Mouse (Mus musculus) intestine, postnatal 0 days (tissue): ENCODE data around the gene Rab3gap1. TPM values are rescaled to one million over a fixed set of nuclear protein-coding genes. Genes with fewer than 3 reads are reported as not detected.

Experiments
- ATAC-seq: fragments of 200-750 bp; cut with Nextera tagmentation; 2 replicates; pipeline ENCODE4 v1.8.0; 2017; ENCODE audit warnings: mild to moderate bottlenecking, moderate TSS enrichment, moderate library complexity
- H3K27ac ChIP-seq: fragments of 300-500 bp; sonication (generic); 2 replicates; pipeline ENCODE4 v1.5.1; 2014; ENCODE audit warnings: mild to moderate bottlenecking, low read depth, low read length, moderate library complexity
- H3K27me3 ChIP-seq: fragments of 300-500 bp; sonication (generic); replicated peaks from 2 replicates; pipeline ENCODE4 v1.6.1; 2014; ENCODE audit warnings: low read length, mixed read lengths; ENCODE audit not compliant: control insufficient read depth, insufficient read depth
- H3K36me3 ChIP-seq: fragments of 300-500 bp; sonication (generic); 2 replicates; pipeline ENCODE4 v1.6.1; 2014; ENCODE audit warnings: mild to moderate bottlenecking, moderate library complexity; ENCODE audit not compliant: control insufficient read depth, insufficient read depth
- H3K4me1 ChIP-seq: fragments of 300-500 bp; sonication (generic); replicated peaks from 2 replicates; pipeline ENCODE4 v1.6.1; 2014; ENCODE audit warnings: antibody characterized with exemption, low read length, mixed read lengths; ENCODE audit not compliant: control insufficient read depth, insufficient read depth
- H3K4me2 ChIP-seq: fragments of 300-500 bp; sonication (generic); replicated peaks from 2 replicates; pipeline ENCODE4 v1.6.1; 2014; ENCODE audit warnings: low read depth, mild to moderate bottlenecking, moderate library complexity
- H3K4me3 ChIP-seq: fragments of 300-500 bp; sonication (generic); 2 replicates; pipeline ENCODE4 v1.5.1; 2014; ENCODE audit warnings: low read depth, low read length
- H3K9ac ChIP-seq: fragments of 300-500 bp; sonication (generic); 2 replicates; pipeline ENCODE4 v1.6.1; 2014; ENCODE audit warnings: mild to moderate bottlenecking, low read depth, low read length
- H3K9me3 ChIP-seq: fragments of 300-500 bp; sonication (generic); 2 replicates; pipeline ENCODE4 v1.6.1; 2016; ENCODE audit warnings: mixed run types; ENCODE audit not compliant: control insufficient read depth
- CTCF ChIP-seq: sonication (generic); IDR thresholded peaks from 2 replicates; pipeline ENCODE4 v1.5.1; 2016; ENCODE audit warnings: low read depth, mild to moderate bottlenecking, control low read depth, antibody characterized with exemption, moderate library complexity
- whole genome bisulfite sequencing: fragments of 180-500 bp; shearing (Covaris S2); extraction: QIAGEN DNeasy Blood & Tissue Kit; methylation state at CpG from one replicate; pipeline ENCODE4 v1.1.7; 2014; 5-methylcytosine and 5-hydroxymethylcytosine counted together
- polyA plus RNA-seq: library from polyadenylated mRNA; unstranded; fragments of >200 nt; fragmentation: Nextera tagmentation; extraction: Ambion mirVana; gene quantifications from 2 replicates; pipeline ENCODE4 v1.2.1, GENCODE M21; 2015

The Rab3gap1 gene
- polyA plus RNA-seq, 1 experiment from 2014 or later = 13.0 TPM

GRCm38 (mm10) chr1:127838602-127839001 is 30.0 kb upstream of the Rab3gap1 start:
- TF ChIP-seq CTCF = no peak
- no peak for ATAC-seq
- Histone ChIP-seq H3K4me3 (no peak overlapping the region), H3K9me3 (no peaks in the 10 kb centered on the region), H3K27me3 (no peaks in the 10 kb centered on the region), H3K9ac (no peak overlapping the region), H3K36me3 (no peaks in the 10 kb centered on the region), H3K27ac (no peak overlapping the region), H3K4me2 (no peak overlapping the region), H3K4me1 (no peaks in the 10 kb centered on the region)
- 51% methylated on average over 1 of the region's 1 CpGs for WGBS

GRCm38 (mm10) chr1:127845472-127845871 is 23.1 kb upstream of the Rab3gap1 start:
- Histone ChIP-seq H3K27ac (no peak overlapping the region), H3K9ac (no peak overlapping the region), H3K27me3 (no peaks in the 10 kb centered on the region), H3K4me3 (no peak overlapping the region), H3K4me1 (no peaks in the 10 kb centered on the region), H3K36me3 (no peaks in the 10 kb centered on the region), H3K4me2 (no peak overlapping the region), H3K9me3 (no peaks in the 10 kb centered on the region)
- no peak for TF ChIP-seq CTCF
- no peak for ATAC-seq
- WGBS = 83% methylated on average over 5 of the region's 5 CpGs

GRCm38 (mm10) chr1:127850075-127850610 is 18.4 kb upstream of the Rab3gap1 start:
- 0 out of 2 replicates have a peak, but pooled peaks cover 6% of the 10 kb centered on the region for H3K9me3 ChIP-seq
- TF ChIP-seq CTCF = no peak
- H3K36me3 ChIP-seq = no peaks in the 10 kb centered on the region
- no peak overlapping the region for H3K27ac ChIP-seq
- H3K9ac ChIP-seq = no peak overlapping the region
- H3K27me3 ChIP-seq = no peaks in the 10 kb centered on the region
- H3K4me2 ChIP-seq = no peak overlapping the region
- no peak for ATAC-seq
- H3K4me3 ChIP-seq = no peak overlapping the region
- H3K4me1 ChIP-seq = no peaks in the 10 kb centered on the region
- 74% methylated on average over 7 of the region's 7 CpGs for WGBS

- no peak within 1 kb of the TSS for H3K27ac ChIP-seq
- TF ChIP-seq CTCF = no peak
- H3K27me3 ChIP-seq = no peaks in the 10 kb centered on the region
- no peaks in the 10 kb centered on the region for H3K4me1 ChIP-seq
- H3K4me3 ChIP-seq = no peak within 1 kb of the TSS
- no peak for ATAC-seq
- H3K9me3 ChIP-seq = 0 out of 2 replicates have a peak, but pooled peaks cover 6% of the 10 kb centered on the region
- 73% methylated on average over 14 of the region's 14 CpGs for WGBS
- H3K9ac ChIP-seq = no peak within 1 kb of the TSS
- no peaks in the 10 kb centered on the region for H3K36me3 ChIP-seq
- no peak within 1 kb of the TSS for H3K4me2 ChIP-seq
Measured at GRCm38 (mm10) chr1:127854486-127855222, 13.9 kb upstream of the Rab3gap1 start, which contains the start of gene Map3k19. TSS of gene Map3k19 (minus strand) at chr1:127855031.

GRCm38 (mm10) chr1:127858945-127859648 is 9.5 kb upstream of the Rab3gap1 start:
- WGBS = 84% methylated on average over 9 of the region's 9 CpGs
- no peak for ATAC-seq
- Histone ChIP-seq H3K9ac (no peak overlapping the region), H3K4me3 (no peak overlapping the region), H3K4me2 (no peak overlapping the region), H3K4me1 (no peaks in the 10 kb centered on the region), H3K36me3 (no peaks in the 10 kb centered on the region), H3K9me3 (no peaks in the 10 kb centered on the region), H3K27me3 (no peaks in the 10 kb centered on the region), H3K27ac (no peak overlapping the region)
- TF ChIP-seq CTCF = no peak

GRCm38 (mm10) chr1:127859799-127860400 is 8.7 kb upstream of the Rab3gap1 start:
- Histone ChIP-seq H3K27ac (no peak overlapping the region), H3K9ac (no peak overlapping the region), H3K9me3 (no peaks in the 10 kb centered on the region), H3K4me3 (no peak overlapping the region), H3K4me1 (no peaks in the 10 kb centered on the region), H3K27me3 (no peaks in the 10 kb centered on the region), H3K36me3 (no peaks in the 10 kb centered on the region), H3K4me2 (no peak overlapping the region)
- no peak for TF ChIP-seq CTCF
- no peak for ATAC-seq
- 56% methylated on average over 6 of the region's 6 CpGs for WGBS
